Mouse (Mus musculus) bone marrow macrophage, adult 2 months (primary cell): ENCODE results near the gene Rasa4.
"Not testable (repeated sequence)": the region's sequence is repeated elsewhere in the genome, so short reads cannot be mapped to it uniquely, and the experiment has no call there.

Experiments
- CTCF ChIP-seq: IDR thresholded peaks from 2 replicates; pipeline ENCODE4 v1.5.1; 2012; ENCODE audit warnings: low read depth, mild to moderate bottlenecking, low read length, moderate library complexity
- POLR2A ChIP-seq: IDR thresholded peaks from 2 replicates; pipeline ENCODE4 v1.6.1; 2012; ENCODE audit warnings: mild to moderate bottlenecking, low read depth, low read length, borderline replicate concordance

DNA sequence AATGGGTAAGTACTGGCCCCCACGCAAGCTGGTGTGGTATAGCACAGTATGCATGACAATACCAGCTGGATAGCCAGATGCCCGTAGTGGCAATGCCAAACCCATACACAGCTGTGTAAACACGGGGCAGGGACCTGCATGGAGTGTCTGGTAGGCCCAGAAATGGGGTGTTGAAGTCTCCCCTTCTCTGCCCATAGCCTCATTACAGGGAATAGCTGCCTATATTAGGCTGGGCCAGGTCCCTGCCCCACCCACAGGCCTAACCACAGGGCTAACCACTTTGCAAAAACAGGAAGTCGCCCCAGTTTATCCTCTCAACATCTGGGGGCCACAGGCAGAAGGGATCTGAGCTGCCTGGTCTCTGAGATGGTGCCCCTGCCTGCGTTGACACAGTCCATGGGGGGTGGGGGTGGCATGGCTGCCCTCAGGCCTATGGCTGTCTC lies 65.4 kb downstream of the Rasa4 start:
- not testable (repeated sequence) for TF ChIP-seq CTCF, POLR2A
